ENCODE assay signal across 16 mouse cellular contexts in the genomic region with DNA sequence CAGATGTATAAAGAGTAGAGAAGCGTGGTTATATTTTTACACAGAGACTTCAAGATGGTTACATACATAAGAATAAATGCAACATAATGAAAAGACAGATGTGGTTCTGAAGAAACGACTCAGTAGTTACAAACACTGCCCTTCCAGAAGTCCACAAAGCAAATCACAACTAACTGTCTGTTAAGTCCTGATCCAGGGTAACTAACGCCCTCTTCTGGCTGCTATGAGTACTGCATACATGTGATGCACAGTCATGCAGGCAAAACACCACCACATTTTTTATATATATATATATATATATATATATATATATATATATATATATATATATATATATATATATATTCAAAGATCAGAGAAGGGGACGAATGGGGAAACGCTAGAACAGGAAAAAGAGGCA. TPM values are rescaled to one million over a fixed set of nuclear protein-coding genes. Genes with fewer than 3 reads are reported as not detected.
DNase-seq lines count a peak whose midpoint lies in the region; TF ChIP-seq lines count a peak whose summit lies in the region.
"Had no signal": no experiment of that assay in that cellular context is flagged by ENCODE, and none has a peak within 500 bp of the region (broad histone marks: within the 10 kb centered on the region; RNA-seq: fewer than 3 reads in every experiment).

No protein-coding gene starts in this region.

- intact Hi-C loops in left cerebral cortex, adult 2 months (cut with DNase I): loop anchor here (10.0 kb wide), 1 partner anchor 210 kb away; no protein-coding TSS in a partner anchor

- no peak overlapping the region for H3K27ac ChIP-seq in left cerebral cortex, adult 2 months
- H3K27ac ChIP-seq: limb, embryonic 15.5 days had no signal

- peak; percentile 20 to 45 for DNase-seq in cerebellum, postnatal 10 days
- no peak for DNase-seq in cerebellum, adult 9-10 months
- no peak for DNase-seq in left cerebral cortex, adult 2 months (ENCODE audit: extremely low spot score in 1 of 2, low spot score in 2 of 2)
- no peak for DNase-seq in left cerebral cortex, adult 8-10 months (ENCODE audit: low spot score in 2 of 2)
- peak; percentile 36 for DNase-seq in thymus, postnatal 4 days
- DNase-seq in thymus, postnatal 14 days: no peak
- no peak for DNase-seq in frontal cortex, postnatal 36 days (ENCODE audit: low spot score in 2 of 2)
- DNase-seq in natural killer cell, adult 2 months (ENCODE audit: low spot score in 2 of 2): no peak
- DNase-seq: B cell, adult 2 months; heart, postnatal 4 days; kidney, adult 2 months; lung, postnatal 4 days; spleen, adult 18-20 months had no signal

- TF ChIP-seq CTCF in left cerebral cortex, adult 2 months (IDR thresholded peaks at IDR 0.05): peak; percentile 32

- no peak overlapping the region for H3K4me3 ChIP-seq in left cerebral cortex, adult 2 months
- H3K4me3 ChIP-seq: limb, embryonic 15.5 days had no signal

RNA-seq across cellular contexts. Expression of a gene that starts 4.0 kb away (rescaled TPM):
- 1 to 10 TPM; 4.6 to 5.5 TPM for total RNA-seq in left cerebral cortex, adult 2 months (2021)
- 1 to 10 TPM; 4.6 to 5.4 (median 5.1) TPM for total RNA-seq in left cerebral cortex, adult 8-10 months (2022)
- total RNA-seq: granulocyte monocyte progenitor cell, adult 5-6 weeks had no signal

RNA-seq across cellular contexts. Expression of a gene that starts 25.7 kb away (rescaled TPM):
- total RNA-seq in left cerebral cortex, adult 2 months (2021): not detected
- not detected for total RNA-seq in left cerebral cortex, adult 8-10 months (2022)
- total RNA-seq: granulocyte monocyte progenitor cell, adult 5-6 weeks; layer of hippocampus, adult 8-10 months had no signal

RNA-seq across cellular contexts. Expression of a gene that starts 35.2 kb away (rescaled TPM):
- 10 to 100 TPM; 40.4 to 41.7 TPM for total RNA-seq in left cerebral cortex, adult 2 months (2021)
- total RNA-seq in left cerebral cortex, adult 8-10 months (2022): 10 to 100 TPM; 31.7 to 37.4 (median 35.4) TPM

Comparison
In these comparisons a context has a peak if more than half of its experiments do, and no peak if none do; other contexts are left out.
1. DNase-seq: peak in cerebellum, postnatal 10 days (2 of 2) and thymus, postnatal 4 days (single experiment); none in cerebellum, adult 9-10 months (single experiment), left cerebral cortex, adult 2 months (0 of 2), left cerebral cortex, adult 8-10 months (0 of 2), thymus, postnatal 14 days (single experiment), frontal cortex, postnatal 36 days (0 of 2) and natural killer cell, adult 2 months (0 of 2).